Mouse (Mus musculus) brain, embryonic 14.5 days (tissue): ENCODE measurements around the gene Ppara.

Experiments
- CTCF ChIP-seq: fragments of 200-500 bp; IDR thresholded peaks from 2 replicates; pipeline ENCODE4 v1.5.1; 2012; ENCODE audit warnings: inconsistent platforms, mild to moderate bottlenecking, moderate library complexity, borderline replicate concordance; ENCODE audit not compliant: insufficient read depth, insufficient read length; ENCODE audit errors: extremely low read depth
- POLR2A ChIP-seq: fragments of 200-500 bp; IDR thresholded peaks from 2 replicates; pipeline ENCODE4 v1.6.1; 2012; ENCODE audit warnings: mild to moderate bottlenecking, inconsistent platforms, borderline replicate concordance; ENCODE audit not compliant: poor library complexity, insufficient read depth, insufficient read length, severe bottlenecking; ENCODE audit errors: extremely low read depth

GRCm38 (mm10) chr15:85747951-85748350 is 13.2 kb downstream of the Ppara start:
- TF ChIP-seq POLR2A (no peak), CTCF (no peak)
